Mouse (Mus musculus) G1E (cell line): ENCODE results near the gene Gm8906. TPM values are rescaled to one million over a fixed set of nuclear protein-coding genes. Genes with fewer than 3 reads are reported as not detected.
"Not testable (repeated sequence)": the region's sequence is repeated elsewhere in the genome, so short reads cannot be mapped to it uniquely, and the experiment has no call there.

ENCODE experiments used
- ATAC-seq: 2 replicates; pipeline ENCODE4 v1.8.0; 2016; ENCODE audit warnings: mild to moderate bottlenecking; ENCODE audit not compliant: insufficient number of reproducible peaks, poor library complexity, low FRiP score, severe bottlenecking; ENCODE audit errors: extremely low read depth
- DNase-seq: peaks from one replicate; pipeline ENCODE4 v3.0.0; 2012; ENCODE audit warnings: low spot score
- H3K27me3 ChIP-seq: 2 replicates; pipeline ENCODE4 v1.6.1; 2012; ENCODE audit warnings: mild to moderate bottlenecking, low read length, inconsistent platforms; ENCODE audit not compliant: insufficient read depth
- H3K36me3 ChIP-seq: replicated peaks from 2 replicates; pipeline ENCODE3; 2012; ENCODE audit warnings: mild to moderate bottlenecking, inconsistent platforms
- H3K4me1 ChIP-seq: 2 replicates; pipeline ENCODE4 v1.6.1; 2012; ENCODE audit warnings: low read depth, low read length, inconsistent platforms, mixed read lengths; ENCODE audit not compliant: insufficient read depth
- H3K4me3 ChIP-seq: 2 replicates; pipeline ENCODE4 v1.5.1; 2012; ENCODE audit warnings: low read depth, mild to moderate bottlenecking, inconsistent platforms, low read length, moderate library complexity, mixed read lengths
- H3K9me3 ChIP-seq: replicated peaks from 2 replicates; pipeline ENCODE4 v1.6.1; 2012; ENCODE audit warnings: inconsistent platforms
- polyA plus RNA-seq: library from polyadenylated mRNA; stranded (reverse); fragments of >175 nt; gene quantifications from 2 replicates; pipeline ENCODE4 v1.2.3, GENCODE M21; 2012
- total RNA-seq, 2 experiments: library from RNA; stranded (forward) in 1 of 2; stranded (reverse) in 1 of 2; fragments of 200-1000 nt in 1 of 2; fragments of >200 nt in 1 of 2; fragmentation: Nextera tagmentation in 1 of 2; gene quantifications; 2 replicates each; pipeline ENCODE4 v1.2.3; 2014 to 2017

Gm8906 gene
- total RNA-seq (2014; fragmentation: Nextera tagmentation) = not detected in 2 replicates
- total RNA-seq (2017) = not detected in 2 replicates
- polyA plus RNA-seq = not detected in 2 replicates

- DNase-seq = not testable (repeated sequence)
Observed at GRCm38 (mm10) chr5:11502385-11502784, at the start of gene Gm8906. Gm8906 (plus strand) TSS chr5:11502685.

More at GRCm38 (mm10) chr5:11502385-11502784, at the start of gene Gm8906:
- not testable (repeated sequence) for H3K9me3 ChIP-seq, H3K4me3 ChIP-seq, H3K27me3 ChIP-seq, H3K36me3 ChIP-seq, ATAC-seq, H3K4me1 ChIP-seq

Other genes starting within 250 kb of the Gm8906 start
- not detected in 2 replicates for gene Gm8890, start 246.7 kb upstream of the Gm8906 start, total RNA-seq (2014; fragmentation: Nextera tagmentation)
- not detected in 2 replicates for gene Gm8890, start 246.7 kb upstream of the Gm8906 start, total RNA-seq (2017)
- gene Gm8890, start 246.7 kb upstream of the Gm8906 start, polyA plus RNA-seq = not detected in 2 replicates
- gene Speer1, start 161.2 kb upstream of the Gm8906 start, total RNA-seq (2014; fragmentation: Nextera tagmentation) = not detected in 2 replicates
- gene Speer1, start 161.2 kb upstream of the Gm8906 start, total RNA-seq (2017) = not detected in 2 replicates
- gene Speer1, start 161.2 kb upstream of the Gm8906 start, polyA plus RNA-seq = not detected in 2 replicates
- not detected in 2 replicates for gene Gm8897, start 86.3 kb upstream of the Gm8906 start, total RNA-seq (2014; fragmentation: Nextera tagmentation)
- gene Gm8897, start 86.3 kb upstream of the Gm8906 start, total RNA-seq (2017) = 0.16 TPM in 1 of 2 replicates, not detected in the other
- gene Gm8897, start 86.3 kb upstream of the Gm8906 start, polyA plus RNA-seq = not detected in 2 replicates
- not detected in 2 replicates for gene Gm6460, start 92.2 kb downstream of the Gm8906 start, total RNA-seq (2014; fragmentation: Nextera tagmentation)
- gene Gm6460, start 92.2 kb downstream of the Gm8906 start, total RNA-seq (2017) = not detected in 2 replicates
- not detected in 2 replicates for gene Gm6460, start 92.2 kb downstream of the Gm8906 start, polyA plus RNA-seq
- not detected in 2 replicates for gene Gm8922, start 179.3 kb downstream of the Gm8906 start, total RNA-seq (2014; fragmentation: Nextera tagmentation)
- not detected in 2 replicates for gene Gm8922, start 179.3 kb downstream of the Gm8906 start, total RNA-seq (2017)
- gene Gm8922, start 179.3 kb downstream of the Gm8906 start, polyA plus RNA-seq = not detected in 2 replicates